Mouse (Mus musculus) midbrain, embryonic 13.5 days (tissue): ENCODE data around the gene Tfr2. TPM values are rescaled to one million over a fixed set of nuclear protein-coding genes. Genes with fewer than 3 reads are reported as not detected.

Experiments used
- ATAC-seq: fragments of 200-750 bp; cut with Nextera tagmentation; 2 replicates; pipeline ENCODE4 v1.8.0; 2017; ENCODE audit warnings: mild to moderate bottlenecking, moderate TSS enrichment, moderate library complexity
- H3K27ac ChIP-seq: fragments of 300-500 bp; sonication (generic); 2 replicates; pipeline ENCODE4 v1.5.1; 2015; ENCODE audit warnings: inconsistent platforms, mild to moderate bottlenecking, moderate library complexity
- H3K27me3 ChIP-seq: fragments of 300-500 bp; sonication (generic); 2 replicates; pipeline ENCODE4 v1.6.1; 2015; ENCODE audit warnings: mild to moderate bottlenecking, inconsistent platforms
- H3K36me3 ChIP-seq: fragments of 300-500 bp; sonication (generic); 2 replicates; pipeline ENCODE4 v1.6.1; 2015; ENCODE audit warnings: mild to moderate bottlenecking, inconsistent platforms
- H3K4me1 ChIP-seq: fragments of 300-500 bp; sonication (generic); replicated peaks from 2 replicates; pipeline ENCODE4 v1.6.1; 2015; ENCODE audit warnings: inconsistent platforms
- H3K4me2 ChIP-seq: fragments of 300-500 bp; sonication (generic); replicated peaks from 2 replicates; pipeline ENCODE4 v1.6.1; 2015; ENCODE audit warnings: moderate library complexity, mild to moderate bottlenecking, inconsistent platforms
- H3K4me3 ChIP-seq: fragments of 300-500 bp; sonication (generic); replicated peaks from 2 replicates; pipeline ENCODE4 v1.5.1; 2015; ENCODE audit warnings: mild to moderate bottlenecking, inconsistent platforms
- H3K9ac ChIP-seq: fragments of 300-500 bp; sonication (generic); replicated peaks from 2 replicates; pipeline ENCODE4 v1.6.1; 2015; ENCODE audit warnings: mild to moderate bottlenecking, inconsistent platforms
- H3K9me3 ChIP-seq: fragments of 300-500 bp; sonication (generic); 2 replicates; pipeline ENCODE4 v1.6.1; 2016; ENCODE audit warnings: mild to moderate bottlenecking, inconsistent platforms
- WGBS: fragments of 180-500 bp; shearing (Covaris S2); methylation state at CpG from one replicate; pipeline ENCODE4 v1.1.7; 2015; 5-methylcytosine and 5-hydroxymethylcytosine counted together
- polyA plus RNA-seq: library from polyadenylated mRNA; unstranded; fragments of >200 nt; fragmentation: Nextera tagmentation; extraction: Ambion mirVana; gene quantifications from 2 replicates; pipeline ENCODE4 v1.2.1, GENCODE M21; 2015

The Tfr2 gene
- polyA plus RNA-seq, 1 experiment from 2014 or later = 3.6 TPM

DNA sequence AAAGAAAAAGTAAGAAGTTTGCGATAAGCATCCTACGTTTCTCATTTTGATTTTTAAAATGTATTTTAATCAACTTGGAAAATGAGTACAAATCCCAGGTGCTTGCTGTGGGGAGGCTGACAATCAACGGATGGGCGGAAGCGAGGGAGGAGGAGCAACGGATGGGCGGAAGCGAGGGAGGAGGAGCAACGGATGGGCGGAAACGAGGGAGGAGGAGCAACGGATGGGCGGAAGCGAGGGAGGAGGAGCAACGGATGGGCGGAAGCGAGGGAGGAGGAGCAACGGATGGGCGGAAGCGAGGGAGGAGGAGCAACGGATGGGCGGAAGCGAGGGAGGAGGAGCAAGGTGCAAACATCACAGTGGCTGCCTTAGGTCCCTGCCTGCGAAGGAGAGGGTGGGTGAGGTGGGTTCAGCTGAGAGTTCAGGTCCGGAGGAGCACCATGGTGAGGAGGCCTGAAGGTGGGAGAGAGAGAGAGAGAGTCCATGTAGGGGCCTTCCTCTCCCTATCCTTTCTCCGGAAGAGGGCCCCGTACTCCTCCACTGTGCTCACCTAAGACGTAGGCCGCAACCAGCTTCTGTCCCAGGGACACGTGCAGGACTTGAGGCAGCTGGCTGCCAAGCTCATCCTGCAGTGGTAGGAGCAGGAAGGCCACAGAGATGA, 27.1 kb downstream of the Tfr2 start:
- 32% methylated on average over 30 of the region's 30 CpGs for WGBS
- Histone ChIP-seq H3K4me2 (peak overlapping the region; percentile 38), H3K27ac (no peak overlapping the region), H3K4me3 (0 out of 2 replicates have a peak overlapping the region, but pooled peaks have one; percentile 15), H3K9ac (no peak overlapping the region), H3K27me3 (no peaks in the 10 kb centered on the region), H3K36me3 (peaks cover 15% of the 10 kb centered on the region), H3K4me1 (peaks cover 18% of the 10 kb centered on the region), H3K9me3 (no peaks in the 10 kb centered on the region)
- ATAC-seq = no peak

DNA sequence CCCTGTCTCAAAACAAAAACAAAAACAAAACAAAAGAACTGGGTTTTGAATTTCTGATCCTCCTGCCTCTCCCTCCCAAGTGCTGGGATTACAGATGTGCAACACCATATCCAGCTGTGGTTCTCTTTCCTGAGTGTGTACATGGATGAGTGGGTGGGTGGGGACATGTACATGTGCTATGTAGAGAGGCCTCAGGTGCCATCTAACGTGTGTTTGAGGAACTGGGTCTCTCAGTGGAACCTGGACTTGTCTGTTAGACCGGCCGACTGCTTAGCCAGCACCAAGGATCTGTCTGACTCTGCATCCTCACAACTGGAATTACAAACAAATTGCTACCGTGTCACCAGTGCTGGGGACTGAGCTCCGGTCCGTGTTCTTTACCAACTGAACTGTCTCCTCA, 28.0 kb downstream of the Tfr2 start:
- Histone ChIP-seq H3K9me3 (no peaks in the 10 kb centered on the region), H3K4me2 (no peak overlapping the region), H3K4me3 (no peak overlapping the region), H3K4me1 (peaks cover 27% of the 10 kb centered on the region), H3K27me3 (no peaks in the 10 kb centered on the region), H3K27ac (no peak overlapping the region), H3K36me3 (peaks cover 15% of the 10 kb centered on the region), H3K9ac (no peak overlapping the region)
- ATAC-seq = no peak
- WGBS = 95% methylated on average over 6 of the region's 6 CpGs

GRCm38 (mm10) chr5:137598100-137598826, 28.6 kb downstream of the Tfr2 start:
- Histone ChIP-seq H3K9me3 (no peaks in the 10 kb centered on the region), H3K4me1 (peaks cover 34% of the 10 kb centered on the region), H3K27ac (no peak overlapping the region), H3K4me3 (no peak overlapping the region), H3K36me3 (peaks cover 15% of the 10 kb centered on the region), H3K4me2 (no peak overlapping the region), H3K27me3 (no peaks in the 10 kb centered on the region), H3K9ac (no peak overlapping the region)
- 92% methylated on average over 2 of the region's 2 CpGs for WGBS
- ATAC-seq = no peak

- Histone ChIP-seq H3K36me3 (peaks cover 15% of the 10 kb centered on the region), H3K4me3 (peak overlapping the region; percentile 69), H3K9me3 (no peaks in the 10 kb centered on the region), H3K4me2 (peak overlapping the region; percentile 87), H3K27ac (peak overlapping the region; percentile 84; the same call in 1 of the 2 replicates), H3K9ac (peak overlapping the region; percentile 82), H3K27me3 (no peaks in the 10 kb centered on the region), H3K4me1 (peaks cover 42% of the 10 kb centered on the region)
- WGBS = 61% methylated on average over 9 of the region's 9 CpGs
- ATAC-seq = no peak
Observed at GRCm38 (mm10) chr5:137599600-137599999, 30.0 kb downstream of the Tfr2 start.

DNA sequence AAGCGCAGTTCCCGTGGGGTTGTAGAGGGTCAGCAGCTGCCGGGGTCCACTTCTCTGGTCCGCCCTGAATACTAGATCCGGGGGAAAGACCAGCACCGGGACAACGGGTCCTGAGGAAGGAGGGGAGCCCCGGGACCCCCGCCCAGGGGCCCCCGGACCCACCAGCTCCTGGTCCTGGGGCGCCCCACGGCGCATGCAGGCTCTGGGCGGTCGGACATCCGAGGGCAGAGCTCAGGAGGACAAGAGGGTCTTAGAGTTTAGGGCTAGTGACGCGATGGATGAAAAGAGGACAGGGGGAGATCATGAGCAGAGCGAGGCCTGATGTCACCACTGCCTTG, 30.6 kb downstream of the Tfr2 start:
- WGBS = 2% methylated on average over 19 of the region's 19 CpGs
- Histone ChIP-seq H3K27me3 (no peaks in the 10 kb centered on the region), H3K4me3 (peak overlapping the region; percentile 69), H3K9ac (peak overlapping the region; percentile 82), H3K4me2 (peak overlapping the region; percentile 87), H3K4me1 (peaks cover 42% of the 10 kb centered on the region), H3K9me3 (no peaks in the 10 kb centered on the region), H3K36me3 (peaks cover 15% of the 10 kb centered on the region), H3K27ac (peak overlapping the region; percentile 84)
- no peak; the same call in 1 of the 2 replicates for ATAC-seq

- WGBS = under 1% methylated on average over 41 of the region's 41 CpGs
Observed at GRCm38 (mm10) chr5:137600619-137601364, 31.2 kb downstream of the Tfr2 start, which contains the start of gene Mospd3. Mospd3 (minus strand) TSS chr5:137601058.

DNA sequence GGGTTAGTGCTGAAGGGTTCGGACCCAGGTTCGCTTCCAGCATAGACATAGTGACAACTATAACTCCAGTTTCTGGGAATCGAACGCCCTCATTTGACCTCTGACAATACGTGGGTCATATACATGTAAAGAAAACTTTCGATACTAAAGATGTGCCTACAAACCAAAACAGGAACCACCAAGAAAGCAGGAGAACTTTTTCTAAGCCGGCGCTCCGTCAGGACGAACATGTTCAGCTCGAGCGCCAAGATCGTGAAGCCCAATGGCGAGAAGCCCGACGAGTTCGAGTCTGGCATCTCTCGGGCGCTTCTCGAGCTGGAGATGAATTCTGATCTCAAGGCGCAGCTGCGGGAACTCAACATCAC, 31.7 kb downstream of the Tfr2 start:
- Histone ChIP-seq H3K9ac (peak overlapping the region; percentile 63), H3K9me3 (no peaks in the 10 kb centered on the region), H3K27me3 (no peaks in the 10 kb centered on the region), H3K4me3 (peak overlapping the region; percentile 69), H3K36me3 (peaks cover 15% of the 10 kb centered on the region), H3K4me2 (peak overlapping the region; percentile 87), H3K27ac (no peak overlapping the region), H3K4me1 (peaks cover 42% of the 10 kb centered on the region)
- WGBS = under 1% methylated on average over 22 of the region's 22 CpGs
- no peak for ATAC-seq

More at GRCm38 (mm10) chr5:137600619-137601364, 31.2 kb downstream of the Tfr2 start, which contains the start of gene Mospd3:
- Histone ChIP-seq H3K4me1 (peaks cover 42% of the 10 kb centered on the region), H3K4me2 (peak within 1 kb of the TSS; percentile 87), H3K9ac (peak within 1 kb of the TSS; percentile 82), H3K27me3 (no peaks in the 10 kb centered on the region), H3K4me3 (peak within 1 kb of the TSS; percentile 69), H3K36me3 (peaks cover 15% of the 10 kb centered on the region), H3K9me3 (no peaks in the 10 kb centered on the region), H3K27ac (peak within 1 kb of the TSS; percentile 84)
- peak; percentile 96 for ATAC-seq

- 9% methylated on average over 26 of the region's 26 CpGs for WGBS
- no peak for ATAC-seq
- Histone ChIP-seq H3K27ac (no peak overlapping the region), H3K9me3 (no peaks in the 10 kb centered on the region), H3K4me2 (peak overlapping the region; percentile 36), H3K4me1 (peaks cover 48% of the 10 kb centered on the region), H3K27me3 (peaks cover 29% of the 10 kb centered on the region), H3K36me3 (no peaks in the 10 kb centered on the region), H3K9ac (peak overlapping the region; percentile 39), H3K4me3 (no peak overlapping the region)
Observed at GRCm38 (mm10) chr5:137607860-137608653, 38.4 kb downstream of the Tfr2 start.

DNA sequence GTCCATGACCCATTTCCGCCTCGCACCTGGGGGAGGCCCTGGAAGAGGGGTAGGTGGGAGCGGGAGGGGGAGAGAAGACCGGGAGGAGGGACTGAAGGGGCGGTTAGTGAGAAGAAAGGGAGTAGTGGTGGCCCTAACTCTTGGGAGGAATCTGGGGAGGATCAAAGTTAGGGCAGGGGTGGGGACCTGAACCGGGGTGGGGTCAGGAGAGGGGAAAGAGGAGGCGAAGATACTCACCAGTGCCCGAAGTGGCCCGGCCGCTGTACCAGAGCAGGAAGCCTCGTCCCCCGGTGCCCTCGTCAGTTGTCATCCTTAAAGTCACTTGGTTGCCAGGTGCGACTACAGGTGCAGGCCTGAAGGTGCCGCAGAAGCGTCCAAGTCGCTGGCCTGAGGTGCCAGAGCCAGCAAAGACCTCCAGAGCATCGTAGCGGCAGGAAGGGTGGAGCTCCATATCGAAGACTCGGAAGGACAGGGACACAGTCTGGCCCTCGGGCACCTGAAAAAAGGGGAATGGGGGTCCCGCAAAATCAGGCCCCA, 39.1 kb downstream of the Tfr2 start:
- Histone ChIP-seq H3K27ac (no peak overlapping the region), H3K4me3 (no peak overlapping the region), H3K4me2 (peak overlapping the region; percentile 36), H3K4me1 (peaks cover 43% of the 10 kb centered on the region), H3K9ac (peak overlapping the region; percentile 39; the same call in 1 of the 2 replicates), H3K9me3 (no peaks in the 10 kb centered on the region), H3K36me3 (no peaks in the 10 kb centered on the region), H3K27me3 (peaks cover 29% of the 10 kb centered on the region)
- no peak for ATAC-seq
- WGBS = 19% methylated on average over 23 of the region's 23 CpGs

GRCm38 (mm10) chr5:137609292-137609691, 39.7 kb downstream of the Tfr2 start:
- Histone ChIP-seq H3K9me3 (no peaks in the 10 kb centered on the region), H3K27me3 (peaks cover 29% of the 10 kb centered on the region), H3K4me3 (no peak overlapping the region), H3K4me1 (peaks cover 38% of the 10 kb centered on the region), H3K4me2 (no peak overlapping the region), H3K9ac (no peak overlapping the region), H3K27ac (no peak overlapping the region), H3K36me3 (no peaks in the 10 kb centered on the region)
- 66% methylated on average over 3 of the region's 3 CpGs for WGBS
- ATAC-seq = no peak

DNA sequence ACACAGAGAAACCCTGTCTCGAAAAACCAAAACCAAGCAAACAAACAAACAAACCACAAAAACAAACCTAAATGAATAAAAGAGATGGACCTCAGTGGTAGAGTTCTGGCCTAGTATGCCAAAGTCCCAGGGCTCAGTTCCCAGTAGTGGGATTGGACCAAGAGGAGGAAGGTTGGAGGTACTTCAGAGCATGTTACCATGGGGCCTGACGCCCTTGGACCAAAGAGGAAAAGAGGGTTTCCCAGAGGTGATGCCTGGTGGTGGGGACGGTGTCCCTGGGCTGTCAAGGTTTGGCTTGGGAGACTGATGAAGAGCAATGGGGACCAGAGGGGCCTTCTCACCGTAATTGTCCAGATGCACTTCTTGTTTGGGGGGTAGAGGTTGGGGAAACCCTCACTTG, 40.4 kb downstream of the Tfr2 start:
- peaks cover 38% of the 10 kb centered on the region for H3K4me1 ChIP-seq
- no peak for ATAC-seq
- no peaks in the 10 kb centered on the region for H3K36me3 ChIP-seq
- no peak overlapping the region for H3K4me3 ChIP-seq
- no peak overlapping the region for H3K9ac ChIP-seq
- H3K27me3 ChIP-seq = peaks cover 29% of the 10 kb centered on the region
- H3K27ac ChIP-seq = no peak overlapping the region
- 78% methylated on average over 4 of the region's 4 CpGs for WGBS
- no peak overlapping the region for H3K4me2 ChIP-seq
- no peaks in the 10 kb centered on the region for H3K9me3 ChIP-seq
